Mouse (Mus musculus) heart, postnatal 0 days (tissue): Measurements from ENCODE around the gene Pex26. TPM values are rescaled to one million over a fixed set of nuclear protein-coding genes. Genes with fewer than 3 reads are reported as not detected.

Experiments used
- ATAC-seq: fragments of 200-750 bp; cut with Nextera tagmentation; 2 replicates; pipeline ENCODE4 v1.8.0; 2017; ENCODE audit warnings: low read depth, moderate number of reproducible peaks, moderate library complexity; ENCODE audit not compliant: insufficient read depth
- DNase-seq: peaks from one replicate; pipeline ENCODE4 v3.0.0-alpha.2; 2016; ENCODE audit warnings: low spot score
- H3K27ac ChIP-seq: fragments of 300-500 bp; sonication (generic); 2 replicates; pipeline ENCODE4 v1.5.1; 2014; ENCODE audit warnings: low read depth, mild to moderate bottlenecking
- H3K27me3 ChIP-seq: fragments of 300-500 bp; sonication (generic); 2 replicates; pipeline ENCODE4 v1.6.1; 2014; ENCODE audit warnings: low read length, mixed read lengths; ENCODE audit not compliant: control insufficient read depth, insufficient read depth
- H3K36me3 ChIP-seq: fragments of 300-500 bp; sonication (generic); replicated peaks from 2 replicates; pipeline ENCODE4 v1.6.1; 2014; ENCODE audit warnings: low read length, mixed read lengths; ENCODE audit not compliant: control insufficient read depth, insufficient read depth
- H3K4me1 ChIP-seq: fragments of 300-500 bp; sonication (generic); 2 replicates; pipeline ENCODE4 v1.6.1; 2014; ENCODE audit warnings: antibody characterized with exemption; ENCODE audit not compliant: control insufficient read depth, insufficient read depth
- H3K4me2 ChIP-seq: fragments of 300-500 bp; sonication (generic); 2 replicates; pipeline ENCODE4 v1.6.1; 2014; ENCODE audit warnings: low read depth, mild to moderate bottlenecking, low read length, moderate library complexity
- H3K4me3 ChIP-seq: fragments of 300-500 bp; sonication (generic); 2 replicates; pipeline ENCODE4 v1.5.1; 2014; ENCODE audit warnings: low read depth, low read length
- H3K9ac ChIP-seq: fragments of 300-500 bp; sonication (generic); replicated peaks from 2 replicates; pipeline ENCODE4 v1.6.1; 2014; ENCODE audit warnings: low read depth, low read length, mixed read lengths
- H3K9me3 ChIP-seq: fragments of 300-500 bp; sonication (generic); replicated peaks from 2 replicates; pipeline ENCODE4 v1.6.1; 2016; ENCODE audit warnings: low read length; ENCODE audit not compliant: control insufficient read depth
- CTCF ChIP-seq: IDR thresholded peaks from 2 replicates; pipeline ENCODE4 v1.5.1; 2016; ENCODE audit warnings: antibody characterized with exemption, control low read depth, low read depth
- EP300 ChIP-seq: IDR thresholded peaks from 2 replicates; pipeline ENCODE4 v1.6.1; 2016; ENCODE audit warnings: antibody characterized with exemption, low read depth
- WGBS: fragments of 180-500 bp; shearing (Covaris S2); extraction: QIAGEN DNeasy Blood & Tissue Kit; methylation state at CpG from one replicate; pipeline ENCODE4 v1.1.7; 2014; 5-methylcytosine and 5-hydroxymethylcytosine counted together
- polyA plus RNA-seq: library from polyadenylated mRNA; unstranded; fragments of >200 nt; fragmentation: Nextera tagmentation; extraction: Ambion mirVana; gene quantifications from 2 replicates; pipeline ENCODE4 v1.2.1, GENCODE M21; 2015
- total RNA-seq: library from RNA; depleted of rRNA; stranded (reverse); fragments of >200 nt; gene quantifications from 2 replicates; pipeline ENCODE4 v1.2.3, GENCODE M21; 2014; ENCODE audit warnings: low replicate concordance

Gene Pex26
- total and polyA plus RNA-seq, 2 experiments from 2014 or later, result 4.6 to 20.2 TPM

GRCm38 (mm10) chr6:121211743-121212142, 28.3 kb downstream of the Pex26 start:
- Histone ChIP-seq H3K9ac (no peak overlapping the region), H3K27ac (no peak overlapping the region), H3K27me3 (peaks cover 32% of the 10 kb centered on the region), H3K4me3 (peak overlapping the region; percentile 55), H3K4me2 (peak overlapping the region; percentile 97), H3K4me1 (peaks cover 18% of the 10 kb centered on the region), H3K36me3 (no peaks in the 10 kb centered on the region), H3K9me3 (no peaks in the 10 kb centered on the region)
- no peak for DNase-seq
- ATAC-seq, result no peak
- WGBS, result 10% methylated on average over 5 of the region's 5 CpGs
- no peak for TF ChIP-seq EP300
- TF ChIP-seq CTCF, result no peak

GRCm38 (mm10) chr6:121212988-121213387, 29.5 kb downstream of the Pex26 start:
- DNase-seq (no peak), ATAC-seq (no peak)
- Histone ChIP-seq H3K9ac (no peak overlapping the region), H3K4me2 (no peak overlapping the region), H3K4me3 (no peak overlapping the region), H3K36me3 (no peaks in the 10 kb centered on the region), H3K9me3 (no peaks in the 10 kb centered on the region), H3K27ac (no peak overlapping the region), H3K27me3 (peaks cover 32% of the 10 kb centered on the region), H3K4me1 (peaks cover 20% of the 10 kb centered on the region)
- WGBS, result 60% methylated on average over 4 of the region's 4 CpGs
- no peak for TF ChIP-seq EP300
- TF ChIP-seq CTCF, result no peak

GRCm38 (mm10) chr6:121214221-121214620, 30.8 kb downstream of the Pex26 start:
- no peak for TF ChIP-seq EP300
- H3K9ac ChIP-seq, result no peak overlapping the region
- ATAC-seq (no peak), DNase-seq (no peak)
- H3K9me3 ChIP-seq, result no peaks in the 10 kb centered on the region
- no peak overlapping the region for H3K4me3 ChIP-seq
- 77% methylated on average over 5 of the region's 5 CpGs for WGBS
- peaks cover 25% of the 10 kb centered on the region for H3K4me1 ChIP-seq
- peaks cover 29% of the 10 kb centered on the region for H3K27me3 ChIP-seq
- H3K27ac ChIP-seq, result no peak overlapping the region
- H3K36me3 ChIP-seq, result no peaks in the 10 kb centered on the region
- H3K4me2 ChIP-seq, result no peak overlapping the region

GRCm38 (mm10) chr6:121214667-121215330, 31.3 kb downstream of the Pex26 start:
- no peak overlapping the region for H3K4me3 ChIP-seq
- 69% methylated on average over 8 of the region's 8 CpGs for WGBS
- DNase-seq (no peak), ATAC-seq (no peak)
- H3K4me1 ChIP-seq, result peaks cover 31% of the 10 kb centered on the region
- no peaks in the 10 kb centered on the region for H3K9me3 ChIP-seq
- TF ChIP-seq CTCF, result no peak
- no peak for TF ChIP-seq EP300
- no peak overlapping the region for H3K9ac ChIP-seq
- no peak overlapping the region for H3K4me2 ChIP-seq
- no peak overlapping the region for H3K27ac ChIP-seq
- no peaks in the 10 kb centered on the region for H3K36me3 ChIP-seq
- peaks cover 24% of the 10 kb centered on the region for H3K27me3 ChIP-seq

- DNase-seq, result no peak
- TF ChIP-seq CTCF (no peak), EP300 (no peak)
- no peak overlapping the region for H3K9ac ChIP-seq
- no peak overlapping the region for H3K27ac ChIP-seq
- no peak overlapping the region for H3K4me3 ChIP-seq
- no peaks in the 10 kb centered on the region for H3K36me3 ChIP-seq
- 51% methylated on average over 5 of the region's 5 CpGs for WGBS
- peaks cover 34% of the 10 kb centered on the region for H3K4me1 ChIP-seq
- no peak overlapping the region for H3K4me2 ChIP-seq
- no peak for ATAC-seq
- H3K9me3 ChIP-seq, result no peaks in the 10 kb centered on the region
- peaks cover 18% of the 10 kb centered on the region for H3K27me3 ChIP-seq
Measured at GRCm38 (mm10) chr6:121215336-121215735, 31.9 kb downstream of the Pex26 start.

- ATAC-seq, result no peak
- H3K27me3 ChIP-seq, result peaks cover 13% of the 10 kb centered on the region
- no peaks in the 10 kb centered on the region for H3K9me3 ChIP-seq
- 71% methylated on average over 6 of the region's 6 CpGs for WGBS
- H3K27ac ChIP-seq, result no peak overlapping the region
- H3K9ac ChIP-seq, result no peak overlapping the region
- no peaks in the 10 kb centered on the region for H3K36me3 ChIP-seq
- TF ChIP-seq CTCF, result no peak
- TF ChIP-seq EP300, result no peak
- no peak for DNase-seq
- H3K4me2 ChIP-seq, result no peak overlapping the region
- H3K4me1 ChIP-seq, result peaks cover 34% of the 10 kb centered on the region
- no peak overlapping the region for H3K4me3 ChIP-seq
Measured at GRCm38 (mm10) chr6:121215896-121216295, 32.4 kb downstream of the Pex26 start.
